Mouse (Mus musculus) thymus, postnatal 36 days (tissue): ENCODE data around the gene Trim6.
"Not testable (repeated sequence)": the region's sequence is repeated elsewhere in the genome, so short reads cannot be mapped to it uniquely, and the experiment has no call there.

Experiments
- DNase-seq, 2 experiments: peaks; one replicate each; pipeline ENCODE4 v3.0.0; 2022; ENCODE audit warnings: mixed read lengths in 2 of 2

Trim6 gene

GRCm38 (mm10) chr7:104218701-104219569, at the start of gene Trim6:
Trim6 (plus strand) TSS chr7:104218793.
- DNase-seq, result peak; percentile 5 to 12

DNA sequence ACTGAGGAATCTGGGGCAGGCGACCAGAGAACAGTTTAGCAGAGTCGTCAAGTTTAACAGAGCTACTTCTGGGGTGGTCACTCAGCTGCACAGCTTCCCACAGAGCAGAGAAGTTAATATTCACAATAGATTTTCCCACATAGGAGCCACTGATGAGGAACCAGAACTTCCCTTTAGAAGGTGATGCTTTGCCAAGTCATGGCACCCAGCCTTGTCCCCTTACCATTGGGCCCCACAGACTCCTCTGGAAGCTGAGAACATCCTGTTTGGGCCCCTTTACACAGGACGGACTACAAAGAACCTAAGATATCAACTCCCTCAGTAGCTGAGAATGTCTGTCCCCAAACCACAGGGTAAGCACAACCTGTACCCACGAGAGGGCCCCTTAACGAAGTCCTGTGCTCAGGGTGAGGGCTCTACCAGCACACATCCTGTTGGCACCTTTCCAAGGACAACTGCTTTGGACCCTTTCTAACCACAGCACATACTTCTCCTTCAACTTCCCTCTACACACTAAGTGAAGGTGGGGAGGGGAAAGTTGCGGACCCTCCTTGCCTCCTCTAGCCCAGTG, 48.9 kb upstream of the Trim6 start:
- peak; percentile 14 to 28 for DNase-seq

DNA sequence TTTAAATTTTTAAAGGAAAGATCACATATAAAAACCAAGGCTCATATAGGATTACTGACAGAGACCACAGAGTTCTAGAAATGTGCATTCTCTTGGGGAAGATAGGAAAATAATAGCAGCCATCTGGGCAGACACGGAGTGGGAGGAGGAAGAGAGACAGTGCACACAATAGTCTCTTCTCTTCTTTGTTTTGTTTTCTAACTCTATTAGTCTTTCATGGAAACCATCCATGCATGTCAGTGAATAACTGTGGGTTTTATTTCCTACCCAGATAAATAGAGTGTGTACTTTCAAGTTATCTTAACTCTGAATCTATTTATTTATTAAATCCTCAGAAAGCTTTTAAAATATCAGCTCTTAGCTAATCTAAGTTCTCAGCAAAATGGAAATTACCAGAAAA, 43.5 kb upstream of the Trim6 start:
- no peak for DNase-seq

DNA sequence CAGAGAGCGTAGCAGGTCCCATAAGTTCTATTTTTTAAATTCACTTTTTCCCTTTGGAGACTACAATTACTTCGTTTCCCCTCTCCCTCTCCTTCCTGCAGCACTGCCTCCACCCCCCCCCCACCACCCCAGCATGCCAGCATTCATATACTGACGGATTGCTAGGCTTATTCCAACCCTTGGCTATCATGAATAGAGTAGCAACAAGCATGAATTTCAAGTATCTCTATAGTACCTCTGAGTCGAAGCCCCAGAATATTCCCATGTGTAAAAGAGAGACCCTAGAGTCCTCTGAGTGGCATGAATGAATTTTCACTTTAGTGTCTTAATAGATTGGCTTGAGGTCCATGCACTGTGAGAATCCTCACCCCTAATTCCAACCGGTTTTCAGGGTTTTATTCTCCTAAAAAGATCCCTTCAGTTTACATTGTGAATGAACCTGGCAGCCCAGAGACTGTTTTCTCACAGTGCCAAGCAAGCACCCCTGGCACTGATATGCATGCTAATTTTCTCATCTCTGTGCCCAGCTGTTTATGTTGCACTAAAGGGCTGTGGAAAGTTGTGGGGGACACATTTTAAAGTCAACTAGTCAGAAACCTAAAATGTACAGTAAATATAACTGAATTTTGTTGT, 40.1 kb upstream of the Trim6 start:
- DNase-seq, result no peak

GRCm38 (mm10) chr7:104179074-104179473, 39.5 kb upstream of the Trim6 start:
- DNase-seq, result no peak

- DNase-seq, result no peak
Measured at GRCm38 (mm10) chr7:104183292-104183691, 35.3 kb upstream of the Trim6 start, which contains the start of gene Olfr648. Olfr648 (minus strand) TSS chr7:104183392.

GRCm38 (mm10) chr7:104191275-104191674, 27.3 kb upstream of the Trim6 start:
- no peak for DNase-seq

DNA sequence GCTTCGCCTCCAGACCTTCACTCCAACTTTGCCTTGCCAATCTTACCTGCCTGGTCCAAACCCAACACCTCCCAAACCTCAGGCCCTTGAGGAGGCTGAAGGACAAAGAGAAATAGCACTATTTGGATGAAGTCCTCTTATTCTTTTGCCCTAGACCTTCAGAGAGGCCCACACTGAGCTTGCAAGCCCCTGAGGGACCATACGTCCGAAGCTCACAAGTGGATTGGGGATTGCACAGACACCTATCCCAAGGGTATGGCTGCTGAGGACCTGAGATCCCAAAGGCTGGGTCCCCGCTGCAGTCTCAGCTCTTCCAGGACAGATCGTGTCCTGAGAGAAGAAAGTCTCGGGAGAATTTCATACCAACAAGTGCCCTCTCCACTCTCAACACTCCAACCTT, 22.7 kb upstream of the Trim6 start, which contains the start of gene Olfr649:
Gene Olfr649, minus strand, starts transcription at position 101 of the 400 bp plus-strand sequence.
- no peak for DNase-seq

DNA sequence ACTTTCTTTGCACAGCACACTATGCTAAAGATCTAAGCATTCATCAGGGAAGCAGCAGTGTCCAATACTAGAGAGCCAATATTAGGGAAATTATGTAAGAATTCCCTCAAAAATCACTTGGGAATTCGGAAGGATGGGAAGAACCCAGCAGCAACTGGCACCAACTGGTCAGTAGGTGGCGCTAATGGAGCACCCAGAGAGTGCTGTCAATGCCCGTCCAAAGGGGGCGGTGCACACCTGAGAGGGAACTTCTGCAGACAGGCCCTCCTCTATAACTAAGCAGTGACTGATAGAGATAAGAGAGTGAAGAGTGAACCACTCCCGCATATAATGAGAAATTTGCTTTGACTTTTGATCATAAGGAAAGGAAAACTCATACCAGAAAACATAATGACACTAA, 18.8 kb upstream of the Trim6 start:
- DNase-seq, result peak; percentile 66 to 68

- no peak for DNase-seq
Measured at GRCm38 (mm10) chr7:104206197-104206596, 12.4 kb upstream of the Trim6 start.

DNA sequence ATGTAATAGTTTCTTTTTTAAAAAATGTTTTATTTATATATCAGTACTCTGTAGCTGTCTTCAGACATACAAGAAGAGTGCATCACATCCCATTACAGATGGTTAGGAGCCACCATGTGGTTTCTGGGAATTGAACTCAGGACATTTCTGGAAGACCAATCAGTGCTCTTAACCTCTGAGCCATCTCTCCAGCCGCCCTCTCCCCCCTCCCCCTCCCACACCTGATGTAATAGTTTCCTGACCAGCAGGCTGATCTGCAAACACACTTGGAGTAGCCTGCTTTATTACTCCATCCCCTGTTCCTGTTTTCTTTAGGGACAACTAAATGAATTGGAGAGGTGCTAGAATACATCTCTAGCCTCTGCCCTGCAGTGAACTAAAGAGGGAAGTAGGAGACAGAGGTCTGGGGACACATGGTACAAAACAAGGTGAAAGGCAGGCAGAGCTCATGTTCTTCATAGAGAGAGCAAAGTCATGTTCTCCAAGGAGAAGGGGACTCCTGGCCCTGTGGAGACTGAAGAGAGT, 2.5 kb upstream of the Trim6 start:
- no peak for DNase-seq

GRCm38 (mm10) chr7:104217881-104218280, 712 bp upstream of the Trim6 start:
- DNase-seq, result no peak

- peak in 1 of 2 experiments; percentile 43 for DNase-seq
Measured at GRCm38 (mm10) chr7:104231203-104231602, 12.6 kb downstream of the Trim6 start.

DNA sequence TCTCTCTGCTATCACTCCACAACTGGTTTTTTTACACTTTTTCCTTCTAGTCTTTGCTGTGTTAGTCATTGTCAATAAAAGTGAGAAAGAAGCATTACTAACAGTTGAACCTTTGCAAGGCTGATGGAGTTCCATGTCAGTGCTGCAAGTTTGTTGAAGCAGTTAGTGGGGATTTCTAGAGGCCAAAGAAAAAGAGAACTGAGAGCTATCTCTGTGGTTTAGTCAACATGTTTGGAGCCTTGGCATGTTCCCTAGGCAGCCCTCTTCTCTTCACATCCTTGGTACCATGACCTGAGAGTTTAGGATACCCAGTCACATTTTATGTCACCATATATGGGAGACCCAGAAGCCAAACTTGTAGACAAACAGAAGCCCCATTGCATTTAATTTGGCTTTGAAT, 22.3 kb downstream of the Trim6 start:
- DNase-seq, result no peak

- DNase-seq, result no peak
Measured at GRCm38 (mm10) chr7:104243616-104244015, 25.0 kb downstream of the Trim6 start.

- DNase-seq, result peak; percentile 54 to 62
Measured at GRCm38 (mm10) chr7:104244287-104245181, 25.9 kb downstream of the Trim6 start, which contains the start of gene Trim34a. Trim34a (plus strand) TSS chr7:104244457.

GRCm38 (mm10) chr7:104260380-104260779, 41.8 kb downstream of the Trim6 start:
- not testable (repeated sequence) for DNase-seq

DNA sequence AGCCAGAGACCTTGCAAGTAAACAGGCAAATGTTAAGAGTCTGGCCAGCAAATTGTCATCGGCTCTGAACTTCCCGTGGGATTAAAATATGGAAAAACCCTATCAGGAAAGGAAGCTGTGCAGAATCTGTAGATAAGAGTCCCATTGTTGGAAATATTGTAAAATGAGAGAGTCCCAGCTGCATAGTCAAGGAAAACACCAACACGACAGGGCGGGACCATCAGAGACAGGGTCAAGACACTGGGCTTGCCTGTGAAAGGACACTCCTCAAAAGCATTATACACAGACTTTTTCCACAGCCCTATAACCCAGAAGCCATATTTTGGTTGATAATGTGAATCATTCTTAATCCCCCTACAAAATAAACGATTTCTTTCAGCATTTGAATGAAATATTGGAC, 46.7 kb downstream of the Trim6 start:
- not testable (repeated sequence) for DNase-seq

- not testable (repeated sequence) for DNase-seq
Measured at GRCm38 (mm10) chr7:104279361-104279760, 60.8 kb downstream of the Trim6 start.
